Comparison of ENCODE assay signal across 8 mouse cellular contexts in the genomic region with DNA sequence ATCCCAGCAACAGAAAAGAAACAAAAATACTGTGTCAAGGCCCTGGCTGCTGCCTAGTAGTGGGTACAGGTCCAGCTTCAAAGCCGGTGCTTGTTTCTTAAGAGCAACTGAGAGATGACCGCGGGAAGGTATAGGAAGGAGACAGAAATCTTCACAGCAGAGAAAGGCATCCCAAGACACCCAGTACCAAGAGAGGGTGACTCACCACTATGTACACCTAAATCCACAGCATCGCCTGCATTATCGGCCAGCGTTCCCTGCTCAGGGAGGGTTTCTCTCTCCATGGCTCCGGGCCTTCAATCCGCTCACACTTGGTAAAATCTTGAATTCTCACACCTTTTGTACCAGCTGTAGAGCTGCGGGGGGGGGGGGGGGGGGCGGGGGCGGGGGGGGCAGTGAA. TPM values are rescaled to one million over a fixed set of nuclear protein-coding genes. Genes with fewer than 3 reads are reported as not detected.
DNase-seq lines count a peak whose midpoint lies in the region; ATAC-seq and TF ChIP-seq lines count a peak whose summit lies in the region.

A gene (minus strand): TSS at position 298 of the 400 bp plus-strand sequence.

- no peaks in the 10 kb centered on the region for H3K27me3 ChIP-seq in heart, adult 2 months (ENCODE audit: control insufficient read depth, insufficient read depth, low read length)
- H3K27me3 ChIP-seq in midbrain, embryonic 12.5 days, result no peaks in the 10 kb centered on the region

- no peaks in the 10 kb centered on the region; the same call in none of the 2 replicates for H3K79me2 ChIP-seq in heart, adult 2 months (replicated peaks; ENCODE audit: control insufficient read depth, insufficient read depth, low read length)

- H3K4me3 ChIP-seq in left cerebral cortex, adult 2 months, result no peak within 1 kb of the TSS
- no peak within 1 kb of the TSS for H3K4me3 ChIP-seq in cortical plate, adult 2 months (ENCODE audit: insufficient read depth, low read length)
- H3K4me3 ChIP-seq in heart, adult 2 months, result no peak within 1 kb of the TSS
- no peak within 1 kb of the TSS for H3K4me3 ChIP-seq in midbrain, embryonic 12.5 days

- ATAC-seq in midbrain, embryonic 12.5 days (ENCODE audit: low FRiP score, low read depth), result no peak

- no peak for DNase-seq in left cerebral cortex, adult 2 months (ENCODE audit: extremely low spot score in 1 of 2, low spot score in 2 of 2)
- DNase-seq in left cerebral cortex, adult 11 months (ENCODE audit: low spot score), result no peak
- no peak for DNase-seq in heart, adult 2 months
- no peak for DNase-seq in layer of hippocampus, postnatal 10 days (ENCODE audit: low spot score in 2 of 2)
- DNase-seq in cerebellum, adult 11-12 months, result no peak
- no peak for DNase-seq in B cell, adult 2 months

- peaks cover 2% of the 10 kb centered on the region; the same call in 1 of the 2 replicates for H3K36me3 ChIP-seq in heart, adult 2 months (ENCODE audit: control insufficient read depth, insufficient read depth, low read length)
- H3K36me3 ChIP-seq in midbrain, embryonic 12.5 days, result no peaks in the 10 kb centered on the region

- no peak within 1 kb of the TSS for H3K27ac ChIP-seq in left cerebral cortex, adult 2 months
- H3K27ac ChIP-seq in cortical plate, adult 2 months (ENCODE audit: insufficient read depth, low read length), result no peak within 1 kb of the TSS
- peak within 1 kb of the TSS; percentile 48 for H3K27ac ChIP-seq in heart, adult 2 months
- no peak within 1 kb of the TSS for H3K27ac ChIP-seq in midbrain, embryonic 12.5 days (replicated peaks)

- TF ChIP-seq EP300 in heart, adult 2 months (IDR thresholded peaks at IDR 0.05; ENCODE audit: insufficient read depth, low read depth, low read length), result no peak

- H3K9ac ChIP-seq in heart, adult 2 months (ENCODE audit: low read depth, low read length), result no peak within 1 kb of the TSS
- H3K9ac ChIP-seq in midbrain, embryonic 12.5 days (replicated peaks), result no peak within 1 kb of the TSS

- intact Hi-C loops in left cerebral cortex, adult 2 months (cut with DNase I), result no loop called here
- intact Hi-C loops in heart, adult 2 months (cut with DNase I), result no loop called here

- no peaks in the 10 kb centered on the region for H3K9me3 ChIP-seq in midbrain, embryonic 12.5 days

- peaks cover 2% of the 10 kb centered on the region; the same call in 1 of the 2 replicates for H3K4me1 ChIP-seq in cortical plate, adult 2 months (ENCODE audit: control insufficient read depth, insufficient read depth, low read length)
- peaks cover 14% of the 10 kb centered on the region for H3K4me1 ChIP-seq in heart, adult 2 months (ENCODE audit: control insufficient read depth, insufficient read depth, low read length)
- peaks cover 20% of the 10 kb centered on the region; the same call in 1 of the 2 replicates for H3K4me1 ChIP-seq in midbrain, embryonic 12.5 days

- TF ChIP-seq CTCF in left cerebral cortex, adult 2 months (IDR thresholded peaks at IDR 0.05), result no peak
- no peak for TF ChIP-seq CTCF in cortical plate, adult 2 months (IDR thresholded peaks at IDR 0.05; ENCODE audit: extremely low read depth, insufficient read depth, low read length)
- no peak for TF ChIP-seq CTCF in heart, adult 2 months (IDR thresholded peaks at IDR 0.05)

- no peak for TF ChIP-seq POLR2A in cortical plate, adult 2 months (IDR thresholded peaks at IDR 0.05; ENCODE audit: extremely low read depth, insufficient read depth, low read length)
- TF ChIP-seq POLR2A in heart, adult 2 months (IDR thresholded peaks at IDR 0.05; ENCODE audit: insufficient read depth, low read depth, low read length), result no peak

- 67% methylated on average over 10 of the region's 11 CpGs for WGBS in heart, adult 2 months
- 72% methylated on average over 11 of the region's 11 CpGs for WGBS in midbrain, embryonic 12.5 days

- no peak within 1 kb of the TSS for H3K4me2 ChIP-seq in midbrain, embryonic 12.5 days (replicated peaks)

RNA-seq across cellular contexts. Expression of the gene that starts here (rescaled TPM):
- 10 to 100 TPM; 33.6 to 40.3 TPM for total RNA-seq in left cerebral cortex, adult 2 months (2021)
- polyA plus RNA-seq in cortical plate, adult 2 months (2012; rRNA removed), result 37.1 and 39.2 TPM in 2 replicates
- 10 to 100 TPM; 38.6 to 46.0 TPM for total RNA-seq in heart, adult 2 months (2021)
- polyA plus RNA-seq in heart, adult 2 months (2012; rRNA removed), result 20.0 and 32.3 TPM in 2 replicates
- 10 to 100 TPM; 34.4 to 36.9 TPM for total RNA-seq in layer of hippocampus, postnatal 10 days (2021)
- polyA plus RNA-seq in midbrain, embryonic 12.5 days (2016; fragmentation: Nextera tagmentation; extraction: Ambion mirVana), result 169 and 171 TPM in 2 replicates
